Mouse (Mus musculus): ENCODE results near the gene Sh3tc1.

The Sh3tc1 gene

DNA sequence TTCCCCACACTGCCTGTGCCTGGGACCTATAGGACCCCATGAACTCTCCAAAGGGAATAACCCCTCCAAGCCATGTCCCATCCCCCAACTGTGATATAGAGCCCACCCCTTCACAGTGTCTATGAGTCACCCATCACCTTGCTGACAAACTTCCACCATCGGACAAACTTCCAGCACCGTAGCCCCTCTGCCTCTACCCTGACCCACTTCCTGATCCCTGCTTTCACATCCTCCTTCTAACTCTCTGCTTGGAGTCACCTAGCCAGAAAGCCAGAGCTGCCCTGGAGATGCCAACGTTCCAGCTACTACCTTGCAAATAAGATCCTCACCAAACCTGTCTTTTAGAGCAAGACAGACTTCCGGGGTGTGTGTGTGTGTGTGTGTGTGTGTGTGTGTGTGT is 46.1 kb downstream of the Sh3tc1 start:
- Histone ChIP-seq H3K9me3 (ENCODE audit: low read length) (no peaks in the 10 kb centered on the region), H3K4me1 (replicated peaks; ENCODE audit: low read depth, low read length) (peaks cover 27% of the 10 kb centered on the region), H3K4me3 (replicated peaks; ENCODE audit: low read length) (no peak overlapping the region), H3K36me3 (ENCODE audit: insufficient read depth, low read length) (peaks cover 12% of the 10 kb centered on the region), H3K27me3 (ENCODE audit: insufficient read depth, low read length) (peaks cover 3% of the 10 kb centered on the region; the same call in 1 of the 2 replicates)
- TF ChIP-seq POU5F1 (IDR thresholded peaks at IDR 0.05; ENCODE audit: borderline replicate concordance, low read length) = no peak
- no peak for TF ChIP-seq CTCF (conservative IDR thresholded peaks at IDR 0.05; ENCODE audit: low read length)
- no peak for TF ChIP-seq NANOG (IDR thresholded peaks at IDR 0.05; ENCODE audit: borderline replicate concordance, low read length)

DNA sequence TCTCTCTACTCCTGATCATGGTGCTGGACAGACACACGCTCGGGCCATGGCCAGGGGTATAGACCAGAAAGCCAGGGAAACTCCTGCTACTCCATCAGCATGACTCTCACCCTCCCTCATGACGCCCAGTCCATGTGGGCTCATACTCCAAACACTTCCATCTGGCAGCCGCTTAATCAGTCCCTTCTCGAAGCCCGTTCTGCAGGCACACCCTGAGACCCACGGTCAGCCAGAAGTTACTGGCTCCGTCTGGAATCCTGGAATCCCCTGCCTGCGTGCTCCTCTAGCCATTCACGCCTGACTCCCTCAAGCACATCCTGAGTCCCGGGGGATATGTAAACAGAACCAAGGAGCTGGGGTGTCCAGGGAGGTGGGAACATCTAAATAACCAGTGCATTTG is 48.5 kb downstream of the Sh3tc1 start:
- no peak for TF ChIP-seq CTCF (conservative IDR thresholded peaks at IDR 0.05; ENCODE audit: low read length)
- Histone ChIP-seq H3K4me1 (replicated peaks; ENCODE audit: low read depth, low read length) (peaks cover 22% of the 10 kb centered on the region), H3K36me3 (ENCODE audit: insufficient read depth, low read length) (no peaks in the 10 kb centered on the region), H3K4me3 (replicated peaks; ENCODE audit: low read length) (no peak overlapping the region), H3K27me3 (ENCODE audit: insufficient read depth, low read length) (peaks cover 10% of the 10 kb centered on the region), H3K9me3 (ENCODE audit: low read length) (no peaks in the 10 kb centered on the region)

DNA sequence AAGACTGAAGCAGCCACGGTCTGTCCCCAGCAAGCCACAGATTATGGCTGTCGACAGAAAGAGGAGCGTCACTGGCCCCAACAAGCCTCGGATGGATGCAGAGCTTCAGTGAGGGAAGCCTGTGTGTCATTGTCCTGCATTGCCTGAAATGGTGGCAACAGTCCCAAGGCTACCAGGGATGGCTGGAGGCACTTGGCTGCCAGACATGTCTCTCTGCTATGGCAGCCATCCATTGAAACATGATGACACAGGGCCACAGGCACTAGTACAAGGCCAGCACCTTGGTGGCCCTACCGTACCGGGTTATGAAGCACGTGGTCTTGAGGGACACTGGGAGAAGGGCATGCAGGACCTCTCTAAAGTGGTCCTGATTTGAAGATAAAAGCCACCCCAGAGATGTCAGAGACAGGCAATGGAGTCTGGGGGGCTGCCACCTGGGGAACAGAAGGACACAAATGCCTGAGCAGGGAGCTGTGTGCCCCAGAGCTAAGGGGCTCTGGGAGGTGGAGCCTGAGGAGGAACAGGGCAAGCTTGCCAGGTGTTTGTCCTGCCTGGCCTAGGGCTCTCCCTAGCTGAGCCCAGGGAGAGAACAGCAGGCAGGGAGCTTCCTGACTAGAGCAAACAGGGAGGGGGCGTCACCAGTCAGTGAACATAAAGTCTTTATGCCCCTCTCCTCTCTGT is 49.2 kb downstream of the Sh3tc1 start:
- TF ChIP-seq POU5F1 (IDR thresholded peaks at IDR 0.05; ENCODE audit: borderline replicate concordance, low read length) (no peak), NANOG (IDR thresholded peaks at IDR 0.05; ENCODE audit: borderline replicate concordance, low read length) (no peak), CTCF (conservative IDR thresholded peaks at IDR 0.05; ENCODE audit: low read length) (no peak)

DNA sequence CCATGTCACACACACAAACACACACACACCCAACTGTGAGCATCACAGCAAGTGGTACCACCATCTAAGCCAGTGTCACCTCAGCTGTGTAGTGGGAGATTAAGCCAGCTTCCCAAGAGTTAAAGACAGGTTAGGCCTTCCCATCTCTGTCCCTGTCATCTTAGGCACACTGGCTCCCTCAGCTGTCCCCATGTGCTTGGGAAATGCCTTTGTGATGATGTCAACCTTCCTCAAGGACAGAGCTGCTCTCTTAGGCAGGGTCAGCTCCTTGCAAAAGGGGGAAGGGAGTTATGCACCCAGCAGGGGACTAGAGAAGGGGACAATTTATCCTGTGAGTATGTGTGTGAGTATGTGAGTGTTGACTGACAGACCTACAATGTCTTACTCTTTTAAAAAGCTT is 50.4 kb downstream of the Sh3tc1 start:
- Histone ChIP-seq H3K36me3 (ENCODE audit: insufficient read depth, low read length) (no peaks in the 10 kb centered on the region), H3K9me3 (ENCODE audit: low read length) (no peaks in the 10 kb centered on the region), H3K27me3 (ENCODE audit: insufficient read depth, low read length) (peaks cover 20% of the 10 kb centered on the region), H3K4me3 (replicated peaks; ENCODE audit: low read length) (no peak overlapping the region), H3K4me1 (replicated peaks; ENCODE audit: low read depth, low read length) (peaks cover 19% of the 10 kb centered on the region)
- TF ChIP-seq NANOG (IDR thresholded peaks at IDR 0.05; ENCODE audit: borderline replicate concordance, low read length) = no peak
- no peak for TF ChIP-seq CTCF (conservative IDR thresholded peaks at IDR 0.05; ENCODE audit: low read length)
- no peak for TF ChIP-seq POU5F1 (IDR thresholded peaks at IDR 0.05; ENCODE audit: borderline replicate concordance, low read length)

More for the DNA sequence above, 49.2 kb downstream of the Sh3tc1 start:
- Histone ChIP-seq H3K4me1 (replicated peaks; ENCODE audit: low read depth, low read length) (peaks cover 19% of the 10 kb centered on the region), H3K27me3 (ENCODE audit: insufficient read depth, low read length) (peaks cover 15% of the 10 kb centered on the region), H3K4me3 (replicated peaks; ENCODE audit: low read length) (no peak overlapping the region), H3K36me3 (ENCODE audit: insufficient read depth, low read length) (no peaks in the 10 kb centered on the region), H3K9me3 (ENCODE audit: low read length) (no peaks in the 10 kb centered on the region)

DNA sequence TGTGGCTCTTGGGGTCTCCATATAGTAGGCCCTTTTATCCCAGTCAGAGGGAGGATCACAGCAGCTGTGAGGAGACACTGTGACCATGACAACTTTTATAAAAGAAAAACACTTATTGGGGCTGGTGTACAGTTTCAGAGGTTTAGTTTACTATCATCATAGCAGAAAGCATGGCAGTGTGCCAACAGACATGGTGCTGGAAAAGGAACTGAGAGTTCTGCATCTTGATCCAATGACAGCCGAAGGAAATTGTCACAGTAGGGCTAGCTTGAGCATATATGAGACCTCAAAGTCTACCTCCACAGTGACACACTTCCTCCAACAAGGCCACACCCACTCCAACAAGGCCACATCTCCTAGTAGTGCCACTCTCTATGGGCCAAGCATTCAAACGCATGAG is 50.9 kb downstream of the Sh3tc1 start:
- TF ChIP-seq NANOG (IDR thresholded peaks at IDR 0.05; ENCODE audit: borderline replicate concordance, low read length) = no peak
- no peak for TF ChIP-seq CTCF (conservative IDR thresholded peaks at IDR 0.05; ENCODE audit: low read length)
- TF ChIP-seq POU5F1 (IDR thresholded peaks at IDR 0.05; ENCODE audit: borderline replicate concordance, low read length) = no peak
- no peaks in the 10 kb centered on the region for H3K9me3 ChIP-seq (ENCODE audit: low read length)
- no peak overlapping the region for H3K4me3 ChIP-seq (replicated peaks; ENCODE audit: low read length)
- H3K36me3 ChIP-seq (ENCODE audit: insufficient read depth, low read length) = no peaks in the 10 kb centered on the region
- H3K4me1 ChIP-seq (replicated peaks; ENCODE audit: low read depth, low read length) = peaks cover 19% of the 10 kb centered on the region
- H3K27me3 ChIP-seq (ENCODE audit: insufficient read depth, low read length) = peaks cover 24% of the 10 kb centered on the region

DNA sequence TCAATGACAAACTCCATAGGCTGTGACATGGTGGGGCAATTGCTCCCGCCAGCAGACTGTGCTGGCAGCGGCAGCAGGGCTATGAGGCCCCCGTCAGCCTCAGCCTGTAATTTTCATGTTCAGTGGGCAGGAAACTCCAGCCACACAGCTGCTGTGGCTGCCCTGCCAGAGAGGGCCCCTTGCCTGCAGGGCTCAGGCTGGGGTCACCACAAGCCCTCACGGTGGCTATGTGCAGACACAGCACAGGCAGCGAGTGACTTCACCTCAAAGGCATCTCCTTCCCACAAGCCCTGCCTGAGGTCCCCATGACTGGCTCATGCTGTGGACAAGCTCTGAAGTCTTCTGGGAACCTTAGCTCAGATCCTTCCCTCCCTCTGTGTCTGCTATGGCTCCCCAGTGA is 52.7 kb downstream of the Sh3tc1 start:
- Histone ChIP-seq H3K36me3 (ENCODE audit: insufficient read depth, low read length) (no peaks in the 10 kb centered on the region), H3K4me3 (replicated peaks; ENCODE audit: low read length) (no peak overlapping the region), H3K27me3 (ENCODE audit: insufficient read depth, low read length) (peaks cover 24% of the 10 kb centered on the region), H3K9me3 (ENCODE audit: low read length) (no peaks in the 10 kb centered on the region), H3K4me1 (replicated peaks; ENCODE audit: low read depth, low read length) (peaks cover 10% of the 10 kb centered on the region)
- TF ChIP-seq NANOG (IDR thresholded peaks at IDR 0.05; ENCODE audit: borderline replicate concordance, low read length) (no peak), CTCF (conservative IDR thresholded peaks at IDR 0.05; ENCODE audit: low read length) (no peak), POU5F1 (IDR thresholded peaks at IDR 0.05; ENCODE audit: borderline replicate concordance, low read length) (no peak)

DNA sequence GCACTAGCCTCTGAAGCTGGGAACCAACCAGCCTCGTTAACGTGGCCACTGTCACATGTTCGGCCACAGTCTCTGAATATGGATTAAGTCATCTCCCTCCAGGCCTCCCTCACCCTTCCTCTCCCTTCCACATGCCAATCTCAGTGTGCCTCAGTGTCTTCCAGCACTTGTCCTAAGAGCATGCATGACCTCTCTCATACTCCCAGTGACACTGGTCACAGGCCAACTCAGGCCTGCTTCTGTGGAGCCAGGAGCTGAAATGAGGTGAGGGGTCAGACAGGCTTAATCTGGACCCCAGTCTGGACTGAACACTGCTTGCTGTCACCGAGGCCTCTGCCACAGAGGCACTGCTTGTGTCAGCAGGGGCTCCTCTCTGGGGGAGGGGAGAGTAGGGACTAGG is 53.5 kb downstream of the Sh3tc1 start:
- Histone ChIP-seq H3K4me1 (replicated peaks; ENCODE audit: low read depth, low read length) (peaks cover 3% of the 10 kb centered on the region; the same call in 1 of the 2 replicates), H3K4me3 (replicated peaks; ENCODE audit: low read length) (no peak overlapping the region), H3K36me3 (ENCODE audit: insufficient read depth, low read length) (no peaks in the 10 kb centered on the region), H3K9me3 (ENCODE audit: low read length) (no peaks in the 10 kb centered on the region), H3K27me3 (ENCODE audit: insufficient read depth, low read length) (peaks cover 30% of the 10 kb centered on the region)
- TF ChIP-seq CTCF (conservative IDR thresholded peaks at IDR 0.05; ENCODE audit: low read length) = no peak

DNA sequence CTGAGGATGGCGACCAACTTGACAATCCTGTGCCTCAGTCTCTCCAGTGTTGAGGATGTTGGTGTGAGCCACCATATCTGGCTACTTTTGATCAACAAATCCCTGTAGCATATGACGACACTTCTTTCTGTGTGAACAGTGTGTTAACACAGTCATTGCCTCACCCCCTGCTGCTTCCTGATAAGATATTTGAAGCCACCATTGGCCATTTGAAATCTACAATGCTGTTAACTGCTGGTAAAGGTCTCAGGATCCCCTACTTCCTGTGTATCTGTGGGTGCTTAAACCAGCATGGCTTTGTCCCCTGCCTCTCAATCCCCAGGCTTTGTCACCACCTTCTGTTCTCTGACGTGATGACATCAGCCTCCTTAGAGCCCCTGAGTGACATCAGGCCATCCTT is 54.7 kb downstream of the Sh3tc1 start:
- H3K4me3 ChIP-seq (replicated peaks; ENCODE audit: low read length) = no peak overlapping the region
- H3K9me3 ChIP-seq (ENCODE audit: low read length) = no peaks in the 10 kb centered on the region
- TF ChIP-seq NANOG (IDR thresholded peaks at IDR 0.05; ENCODE audit: borderline replicate concordance, low read length) = no peak
- TF ChIP-seq POU5F1 (IDR thresholded peaks at IDR 0.05; ENCODE audit: borderline replicate concordance, low read length) = no peak
- TF ChIP-seq CTCF (conservative IDR thresholded peaks at IDR 0.05; ENCODE audit: low read length) = no peak
- no peaks in the 10 kb centered on the region for H3K4me1 ChIP-seq (replicated peaks; ENCODE audit: low read depth, low read length)
- H3K36me3 ChIP-seq (ENCODE audit: insufficient read depth, low read length) = no peaks in the 10 kb centered on the region
- peaks cover 39% of the 10 kb centered on the region for H3K27me3 ChIP-seq (ENCODE audit: insufficient read depth, low read length)

DNA sequence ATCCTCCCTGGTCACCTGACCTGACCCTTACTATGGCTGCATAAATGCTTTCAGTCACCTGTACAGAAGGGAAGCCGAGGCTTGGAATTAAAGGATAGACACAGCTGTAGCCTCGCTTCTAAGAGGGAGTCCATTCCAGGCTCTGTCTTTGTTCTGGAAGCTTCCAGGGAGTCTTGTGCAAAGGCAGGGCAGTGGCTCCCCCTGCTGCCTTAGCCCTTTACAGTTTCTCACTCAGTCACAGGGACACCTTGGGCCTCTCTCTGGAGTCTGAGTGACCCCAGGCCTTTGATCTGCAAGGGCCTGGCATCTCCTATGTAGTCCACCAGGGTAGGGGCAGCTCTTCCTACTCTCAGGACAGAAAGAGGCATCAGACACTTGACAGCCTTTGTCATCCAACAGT is 58.8 kb downstream of the Sh3tc1 start:
- H3K27me3 ChIP-seq (ENCODE audit: insufficient read depth, low read length) = peaks cover 61% of the 10 kb centered on the region
- no peak for TF ChIP-seq POU5F1 (IDR thresholded peaks at IDR 0.05; ENCODE audit: borderline replicate concordance, low read length)
- no peak for TF ChIP-seq NANOG (IDR thresholded peaks at IDR 0.05; ENCODE audit: borderline replicate concordance, low read length)
- TF ChIP-seq CTCF (conservative IDR thresholded peaks at IDR 0.05; ENCODE audit: low read length) = no peak
- peaks cover 8% of the 10 kb centered on the region; the same call in 1 of the 2 replicates for H3K4me1 ChIP-seq (replicated peaks; ENCODE audit: low read depth, low read length)
- no peaks in the 10 kb centered on the region for H3K9me3 ChIP-seq (ENCODE audit: low read length)
- H3K4me3 ChIP-seq (replicated peaks; ENCODE audit: low read length) = no peak overlapping the region
- H3K36me3 ChIP-seq (ENCODE audit: insufficient read depth, low read length) = no peaks in the 10 kb centered on the region

All from E14TG2a.4 (cell line).